In genomic region chr7:132824346-132825022, GRCm38 (mm10) we compare ENCODE assay signal across 16 mouse cellular contexts. TPM values are rescaled to one million over a fixed set of nuclear protein-coding genes. Genes with fewer than 3 reads are reported as not detected.
DNase-seq lines count a peak whose midpoint lies in the region; ATAC-seq and TF ChIP-seq lines count a peak whose summit lies in the region.
"Had no signal": no experiment of that assay in that cellular context is flagged by ENCODE, and none has a peak within 500 bp of the region (broad histone marks: within the 10 kb centered on the region; RNA-seq: fewer than 3 reads in every experiment).

No protein-coding gene starts in this region.

- no peak for ATAC-seq in forebrain, embryonic 12.5 days (ENCODE audit: low FRiP score)
- ATAC-seq in forebrain, postnatal 0 days = no peak
- ATAC-seq: midbrain, embryonic 16.5 days had no signal

- no peak overlapping the region for H3K9ac ChIP-seq in forebrain, embryonic 12.5 days
- H3K9ac ChIP-seq in forebrain, postnatal 0 days = no peak overlapping the region
- H3K9ac ChIP-seq: kidney, embryonic 15.5 days; neural tube, embryonic 12.5 days had no signal

- H3K36me3 ChIP-seq in forebrain, embryonic 12.5 days (replicated peaks) = peaks cover 27% of the 10 kb centered on the region
- H3K36me3 ChIP-seq in forebrain, postnatal 0 days (ENCODE audit: insufficient read depth) = peaks cover 20% of the 10 kb centered on the region
- no peaks in the 10 kb centered on the region for H3K36me3 ChIP-seq in macrophage (ENCODE audit: inconsistent target)

- no peaks in the 10 kb centered on the region for H3K79me2 ChIP-seq in macrophage (ENCODE audit: inconsistent target)

- no peak overlapping the region for H3K4me2 ChIP-seq in forebrain, embryonic 12.5 days
- no peak overlapping the region for H3K4me2 ChIP-seq in forebrain, postnatal 0 days (ENCODE audit: low read depth)
- H3K4me2 ChIP-seq: kidney, embryonic 15.5 days; neural tube, embryonic 12.5 days had no signal

- no peak for TF ChIP-seq CTCF in forebrain, postnatal 0 days (IDR thresholded peaks at IDR 0.05; ENCODE audit: low read depth)

- peak overlapping the region; percentile 37 for H3K27ac ChIP-seq in forebrain, embryonic 12.5 days
- H3K27ac ChIP-seq in forebrain, postnatal 0 days (ENCODE audit: low read depth, low read length) = no peak overlapping the region
- H3K27ac ChIP-seq in macrophage = 0 out of 2 replicates have a peak overlapping the region, but pooled peaks have one; percentile 1
- H3K27ac ChIP-seq: kidney, embryonic 15.5 days; neural tube, embryonic 12.5 days had no signal

- no peaks in the 10 kb centered on the region for H3K9me3 ChIP-seq in forebrain, embryonic 12.5 days
- no peaks in the 10 kb centered on the region for H3K9me3 ChIP-seq in forebrain, postnatal 0 days (ENCODE audit: low read length)
- H3K9me3 ChIP-seq: kidney, embryonic 15.5 days; neural tube, embryonic 12.5 days had no signal

- WGBS in forebrain, embryonic 12.5 days = 22% methylated on average over 1 of the region's 1 CpGs
- WGBS in forebrain, postnatal 0 days = 14% methylated on average over 1 of the region's 1 CpGs
- WGBS in macrophage (ENCODE audit: missing documents) = 13% methylated on average over 1 of the region's 1 CpGs

- no peak for DNase-seq in forebrain, postnatal 0 days
- DNase-seq in CD4-positive helper T cell, adult 2 months (ENCODE audit: low read depth, low spot score) = peak; percentile 19
- DNase-seq in brain, adult 2 months (ENCODE audit: low read depth, low spot score) = peak; percentile 63
- DNase-seq in heart, adult 9 months (ENCODE audit: low spot score in 2 of 2) = no peak
- no peak for DNase-seq in heart, adult 8-10 months (ENCODE audit: low spot score)
- no peak for DNase-seq in kidney, postnatal 25 days
- DNase-seq: adrenal gland, adult 8-10 months; B cell, adult 2 months; heart, adult 11 months; heart, postnatal 14 days; thymus, postnatal 25 days had no signal

- no peak overlapping the region for H3K4me3 ChIP-seq in forebrain, embryonic 12.5 days (replicated peaks)
- no peak overlapping the region for H3K4me3 ChIP-seq in forebrain, postnatal 0 days (ENCODE audit: low read depth, low read length)
- no peak overlapping the region for H3K4me3 ChIP-seq in macrophage (ENCODE audit: inconsistent target)
- H3K4me3 ChIP-seq: kidney, embryonic 15.5 days; neural tube, embryonic 12.5 days had no signal

- peaks cover 28% of the 10 kb centered on the region; the same call in 1 of the 2 replicates for H3K4me1 ChIP-seq in forebrain, embryonic 12.5 days
- H3K4me1 ChIP-seq in forebrain, postnatal 0 days (ENCODE audit: insufficient read depth) = no peaks in the 10 kb centered on the region
- H3K4me1 ChIP-seq: kidney, embryonic 15.5 days; neural tube, embryonic 12.5 days had no signal

- no peaks in the 10 kb centered on the region for H3K27me3 ChIP-seq in forebrain, embryonic 12.5 days
- no peaks in the 10 kb centered on the region for H3K27me3 ChIP-seq in forebrain, postnatal 0 days (ENCODE audit: insufficient read depth, low read length)
- H3K27me3 ChIP-seq: kidney, embryonic 15.5 days; neural tube, embryonic 12.5 days had no signal

RNA-seq across cellular contexts. Expression of gene Fam53b, which starts 10.8 kb away (rescaled TPM):
- 41.7 and 47.7 TPM in 2 replicates for polyA plus RNA-seq in forebrain, embryonic 12.5 days (2016; fragmentation: Nextera tagmentation; extraction: Ambion mirVana)
- total RNA-seq in forebrain, postnatal 0 days (2014; rRNA removed) = 5.6 and 15.4 TPM in 2 replicates
- 5.6 and 5.8 TPM in 2 replicates for polyA plus RNA-seq in forebrain, postnatal 0 days (2015; fragmentation: Nextera tagmentation; extraction: Ambion mirVana)
- 100 to 1,000 TPM in 13 of 26 experiments, 10 to 100 TPM in 13; 24.2 to 164 (median 103) TPM for total RNA-seq in macrophage (2018; cell fraction: chromatin; rRNA removed)
- 10 to 100 TPM; 11.4 to 67.0 (median 51.9) TPM for total RNA-seq in macrophage (2018; cell fraction: cytosol; rRNA removed)
- 100 to 1,000 TPM in 8 of 26 experiments, 10 to 100 TPM in 18; 21.6 to 149 (median 81.0) TPM for total RNA-seq in macrophage (2018; cell fraction: nucleus; rRNA removed)
- 28.5 to 45.3 TPM (median 29.8 TPM) in 3 replicates for polyA plus RNA-seq in macrophage (2018)
- total RNA-seq in heart, adult 8-10 months (2022) = 10 to 100 TPM; 24.0 to 31.3 (median 26.9) TPM

RNA-seq across cellular contexts. Expression of gene Eef1akmt2, which starts 28.0 kb away (rescaled TPM):
- 93.6 and 93.7 TPM in 2 replicates for polyA plus RNA-seq in forebrain, embryonic 12.5 days (2016; fragmentation: Nextera tagmentation; extraction: Ambion mirVana)
- total RNA-seq in forebrain, postnatal 0 days (2014; rRNA removed) = 86.1 and 101 TPM in 2 replicates
- polyA plus RNA-seq in forebrain, postnatal 0 days (2015; fragmentation: Nextera tagmentation; extraction: Ambion mirVana) = 77.3 and 85.9 TPM in 2 replicates
- 10 to 100 TPM; 16.6 to 67.7 (median 39.8) TPM for total RNA-seq in macrophage (2018; cell fraction: chromatin; rRNA removed)
- 10 to 100 TPM in 25 of 26 experiments, 1 to 10 TPM in 1; 9.6 to 21.4 (median 15.7) TPM for total RNA-seq in macrophage (2018; cell fraction: cytosol; rRNA removed)
- 10 to 100 TPM; 12.7 to 46.5 (median 25.2) TPM for total RNA-seq in macrophage (2018; cell fraction: nucleus; rRNA removed)
- 15.2 to 18.8 TPM (median 17.1 TPM) in 3 replicates for polyA plus RNA-seq in macrophage (2018)
- 10 to 100 TPM in 2 of 4 experiments, 1 to 10 TPM in 2; 6.2 to 10.0 (median 8.4) TPM for total RNA-seq in heart, adult 8-10 months (2022)

RNA-seq across cellular contexts. Expression of gene Abraxas2, which starts 34.5 kb away (rescaled TPM):
- polyA plus RNA-seq in forebrain, embryonic 12.5 days (2016; fragmentation: Nextera tagmentation; extraction: Ambion mirVana) = 37.2 and 38.7 TPM in 2 replicates
- total RNA-seq in forebrain, postnatal 0 days (2014; rRNA removed) = 36.8 and 38.2 TPM in 2 replicates
- 21.1 and 32.9 TPM in 2 replicates for polyA plus RNA-seq in forebrain, postnatal 0 days (2015; fragmentation: Nextera tagmentation; extraction: Ambion mirVana)
- total RNA-seq in macrophage (2018; cell fraction: chromatin; rRNA removed) = 100 to 1,000 TPM in 6 of 26 experiments, 10 to 100 TPM in 20; 38.2 to 126 (median 79.0) TPM
- 10 to 100 TPM; 38.1 to 64.3 (median 54.7) TPM for total RNA-seq in macrophage (2018; cell fraction: cytosol; rRNA removed)
- 100 to 1,000 TPM in 1 of 26 experiments, 10 to 100 TPM in 25; 31.4 to 113 (median 66.4) TPM for total RNA-seq in macrophage (2018; cell fraction: nucleus; rRNA removed)
- 45.4 to 73.6 TPM (median 47.0 TPM) in 3 replicates for polyA plus RNA-seq in macrophage (2018)
- total RNA-seq in heart, adult 8-10 months (2022) = 10 to 100 TPM; 16.8 to 21.9 (median 20.5) TPM

Comparison
In these comparisons a context has a peak if more than half of its experiments do, and no peak if none do; other contexts are left out.
1. DNase-seq: peak in CD4-positive helper T cell, adult 2 months (single experiment) and brain, adult 2 months (single experiment); none in forebrain, postnatal 0 days (single experiment), heart, adult 9 months (0 of 2), heart, adult 8-10 months (single experiment) and kidney, postnatal 25 days (0 of 2).